Mouse (Mus musculus) forebrain, embryonic 16.5 days (tissue): ENCODE results near the gene Pawr. TPM values are rescaled to one million over a fixed set of nuclear protein-coding genes. Genes with fewer than 3 reads are reported as not detected.

Experiments used
- ATAC-seq: fragments of 200-750 bp; cut with Nextera tagmentation; 2 replicates; pipeline ENCODE4 v1.8.0; 2017; ENCODE audit warnings: mild to moderate bottlenecking, moderate library complexity
- H3K27ac ChIP-seq: fragments of 300-500 bp; sonication (generic); 2 replicates; pipeline ENCODE4 v1.5.1; 2014; ENCODE audit warnings: low read length, control low read depth
- H3K27me3 ChIP-seq: fragments of 300-500 bp; sonication (generic); replicated peaks from 2 replicates; pipeline ENCODE4 v1.6.1; 2014; ENCODE audit warnings: low read length; ENCODE audit not compliant: control insufficient read depth, insufficient read depth
- H3K36me3 ChIP-seq: fragments of 300-500 bp; sonication (generic); 2 replicates; pipeline ENCODE4 v1.6.1; 2014; ENCODE audit not compliant: control insufficient read depth, insufficient read depth
- H3K4me1 ChIP-seq: fragments of 300-500 bp; sonication (generic); replicated peaks from 2 replicates; pipeline ENCODE4 v1.6.1; 2014; ENCODE audit warnings: low read length; ENCODE audit not compliant: control insufficient read depth, insufficient read depth
- H3K4me2 ChIP-seq: fragments of 300-500 bp; sonication (generic); 2 replicates; pipeline ENCODE4 v1.6.1; 2014; ENCODE audit warnings: mild to moderate bottlenecking, low read length, control low read depth
- H3K4me3 ChIP-seq: fragments of 300-500 bp; sonication (generic); replicated peaks from 2 replicates; pipeline ENCODE4 v1.5.1; 2014; ENCODE audit warnings: mild to moderate bottlenecking, low read length, control low read depth
- H3K9ac ChIP-seq: fragments of 300-500 bp; sonication (generic); replicated peaks from 2 replicates; pipeline ENCODE4 v1.6.1; 2014; ENCODE audit warnings: low read depth, low read length, control low read depth
- H3K9me3 ChIP-seq: fragments of 300-500 bp; sonication (generic); 2 replicates; pipeline ENCODE4 v1.6.1; 2016; ENCODE audit warnings: low read length; ENCODE audit not compliant: control insufficient read depth
- WGBS: fragments of 180-500 bp; shearing (Covaris S2); extraction: QIAGEN DNeasy Blood & Tissue Kit; methylation state at CpG from one replicate; pipeline ENCODE4 v1.1.7; 2014; 5-methylcytosine and 5-hydroxymethylcytosine counted together
- polyA plus RNA-seq: library from polyadenylated mRNA; unstranded; fragments of >200 nt; fragmentation: Nextera tagmentation; extraction: Ambion mirVana; gene quantifications from 2 replicates; pipeline ENCODE4 v1.2.1, GENCODE M21; 2015

Gene Pawr
- polyA plus RNA-seq, 1 experiment from 2014 or later: 2.2 TPM

GRCm38 (mm10) chr10:108332571-108333541, 935 bp downstream of the Pawr start:
- H3K9me3 ChIP-seq: no peaks in the 10 kb centered on the region
- under 1% methylated on average over 112 of the region's 129 CpGs for WGBS
- ATAC-seq: peak; percentile 70
- H3K9ac ChIP-seq: peak overlapping the region; percentile 69
- peaks cover 15% of the 10 kb centered on the region for H3K27me3 ChIP-seq
- H3K4me1 ChIP-seq: peaks cover 19% of the 10 kb centered on the region
- H3K4me3 ChIP-seq: peak overlapping the region; percentile 69
- no peak overlapping the region for H3K27ac ChIP-seq
- peak overlapping the region; percentile 99 for H3K4me2 ChIP-seq
- no peaks in the 10 kb centered on the region for H3K36me3 ChIP-seq

- H3K4me2 ChIP-seq: peak overlapping the region; percentile 99
- H3K36me3 ChIP-seq: no peaks in the 10 kb centered on the region
- peaks cover 20% of the 10 kb centered on the region for H3K4me1 ChIP-seq
- peak overlapping the region; percentile 69 for H3K4me3 ChIP-seq
- H3K9me3 ChIP-seq: no peaks in the 10 kb centered on the region
- no peak for ATAC-seq
- H3K27me3 ChIP-seq: peaks cover 15% of the 10 kb centered on the region
- no peak overlapping the region for H3K27ac ChIP-seq
- H3K9ac ChIP-seq: no peak overlapping the region
- 5% methylated on average over 12 of the region's 12 CpGs for WGBS
Measured at GRCm38 (mm10) chr10:108333642-108334041, 1.7 kb downstream of the Pawr start.

- no peak overlapping the region for H3K4me2 ChIP-seq
- H3K4me1 ChIP-seq: peaks cover 21% of the 10 kb centered on the region
- WGBS: 33% methylated on average over 1 of the region's 1 CpGs
Measured at GRCm38 (mm10) chr10:108334096-108334495, 2.2 kb downstream of the Pawr start.

GRCm38 (mm10) chr10:108335736-108336292, 3.9 kb downstream of the Pawr start:
- 73% methylated on average over 10 of the region's 10 CpGs for WGBS
- no peak for ATAC-seq
- H3K9me3 ChIP-seq: no peaks in the 10 kb centered on the region
- H3K36me3 ChIP-seq: no peaks in the 10 kb centered on the region
- H3K27ac ChIP-seq: no peak overlapping the region
- peaks cover 10% of the 10 kb centered on the region for H3K27me3 ChIP-seq
- no peak overlapping the region for H3K9ac ChIP-seq
- H3K4me1 ChIP-seq: peaks cover 21% of the 10 kb centered on the region
- H3K4me2 ChIP-seq: no peak overlapping the region
- no peak overlapping the region for H3K4me3 ChIP-seq

More at GRCm38 (mm10) chr10:108334096-108334495, 2.2 kb downstream of the Pawr start:
- H3K27me3 ChIP-seq: peaks cover 15% of the 10 kb centered on the region
- H3K27ac ChIP-seq: no peak overlapping the region
- no peak overlapping the region for H3K4me3 ChIP-seq
- no peaks in the 10 kb centered on the region for H3K9me3 ChIP-seq
- no peak for ATAC-seq
- H3K9ac ChIP-seq: no peak overlapping the region
- H3K36me3 ChIP-seq: no peaks in the 10 kb centered on the region

- ATAC-seq: no peak
- no peaks in the 10 kb centered on the region for H3K9me3 ChIP-seq
- WGBS: 87% methylated on average over 9 of the region's 9 CpGs
Measured at GRCm38 (mm10) chr10:108336581-108336980, 4.7 kb downstream of the Pawr start.

GRCm38 (mm10) chr10:108338055-108338961, 6.4 kb downstream of the Pawr start:
- H3K4me1 ChIP-seq: peaks cover 6% of the 10 kb centered on the region; the same call in 1 of the 2 replicates
- H3K27ac ChIP-seq: no peak overlapping the region
- no peaks in the 10 kb centered on the region for H3K9me3 ChIP-seq
- no peak overlapping the region for H3K4me2 ChIP-seq
- 0 out of 2 replicates have a peak, but pooled peaks have one; percentile 28 for ATAC-seq
- no peak overlapping the region for H3K9ac ChIP-seq
- H3K27me3 ChIP-seq: no peaks in the 10 kb centered on the region
- H3K36me3 ChIP-seq: no peaks in the 10 kb centered on the region
- WGBS: 37% methylated on average over 22 of the region's 22 CpGs
- H3K4me3 ChIP-seq: no peak overlapping the region

More at GRCm38 (mm10) chr10:108336581-108336980, 4.7 kb downstream of the Pawr start:
- H3K36me3 ChIP-seq: no peaks in the 10 kb centered on the region
- no peak overlapping the region for H3K4me3 ChIP-seq
- H3K9ac ChIP-seq: no peak overlapping the region
- no peak overlapping the region for H3K4me2 ChIP-seq
- peaks cover 16% of the 10 kb centered on the region for H3K4me1 ChIP-seq
- H3K27me3 ChIP-seq: peaks cover 2% of the 10 kb centered on the region
- H3K27ac ChIP-seq: no peak overlapping the region

GRCm38 (mm10) chr10:108339118-108339517, 7.2 kb downstream of the Pawr start:
- no peak for ATAC-seq
- Histone ChIP-seq H3K9ac (no peak overlapping the region), H3K4me1 (peaks cover 2% of the 10 kb centered on the region; the same call in 1 of the 2 replicates), H3K4me3 (no peak overlapping the region), H3K4me2 (no peak overlapping the region), H3K36me3 (no peaks in the 10 kb centered on the region), H3K9me3 (no peaks in the 10 kb centered on the region), H3K27ac (no peak overlapping the region), H3K27me3 (no peaks in the 10 kb centered on the region)
- WGBS: 75% methylated on average over 5 of the region's 5 CpGs

- H3K27me3 ChIP-seq: no peaks in the 10 kb centered on the region
- peaks cover 2% of the 10 kb centered on the region; the same call in 1 of the 2 replicates for H3K4me1 ChIP-seq
- H3K9me3 ChIP-seq: no peaks in the 10 kb centered on the region
- no peak overlapping the region for H3K27ac ChIP-seq
- ATAC-seq: no peak
- no peak overlapping the region for H3K4me2 ChIP-seq
- H3K36me3 ChIP-seq: no peaks in the 10 kb centered on the region
- 95% methylated on average over 4 of the region's 4 CpGs for WGBS
- no peak overlapping the region for H3K4me3 ChIP-seq
- H3K9ac ChIP-seq: no peak overlapping the region
Measured at GRCm38 (mm10) chr10:108339872-108340271, 8.0 kb downstream of the Pawr start.
